Mouse (Mus musculus): ENCODE measurements around the gene Sik2. TPM values are rescaled to one million over a fixed set of nuclear protein-coding genes. Genes with fewer than 3 reads are reported as not detected.

Sik2 gene
- polyA plus RNA-seq, 1 experiment from 2014 or later = 17.7 TPM

GRCm38 (mm10) chr9:51020351-51020750 is 11.5 kb upstream of the Sik2 start:
- no peak for ATAC-seq (ENCODE audit: low FRiP score)
- Histone ChIP-seq H3K27ac (no peak overlapping the region), H3K4me3 (no peak overlapping the region), H3K27me3 (no peaks in the 10 kb centered on the region), H3K4me1 (no peaks in the 10 kb centered on the region), H3K9ac (no peak overlapping the region), H3K36me3 (no peaks in the 10 kb centered on the region), H3K9me3 (replicated peaks) (no peaks in the 10 kb centered on the region), H3K4me2 (replicated peaks) (no peak overlapping the region)
- 74% methylated on average over 3 of the region's 3 CpGs for WGBS

- no peak overlapping the region for H3K9ac ChIP-seq
- 77% methylated on average over 7 of the region's 7 CpGs for WGBS
- no peaks in the 10 kb centered on the region for H3K4me1 ChIP-seq
- no peak overlapping the region for H3K27ac ChIP-seq
- no peaks in the 10 kb centered on the region for H3K36me3 ChIP-seq
- H3K27me3 ChIP-seq = no peaks in the 10 kb centered on the region
- H3K4me3 ChIP-seq = no peak overlapping the region
- H3K4me2 ChIP-seq (replicated peaks) = no peak overlapping the region
- ATAC-seq (ENCODE audit: low FRiP score) = no peak
- H3K9me3 ChIP-seq (replicated peaks) = no peaks in the 10 kb centered on the region
Observed at GRCm38 (mm10) chr9:51019670-51020069, 10.8 kb upstream of the Sik2 start.

- WGBS = 63% methylated on average over 4 of the region's 4 CpGs
- H3K4me3 ChIP-seq = no peak overlapping the region
- H3K27ac ChIP-seq = no peak overlapping the region
- no peaks in the 10 kb centered on the region for H3K9me3 ChIP-seq (replicated peaks)
- H3K36me3 ChIP-seq = no peaks in the 10 kb centered on the region
- H3K4me2 ChIP-seq (replicated peaks) = no peak overlapping the region
- H3K27me3 ChIP-seq = no peaks in the 10 kb centered on the region
- ATAC-seq (ENCODE audit: low FRiP score) = no peak
- H3K9ac ChIP-seq = no peak overlapping the region
- no peaks in the 10 kb centered on the region for H3K4me1 ChIP-seq
Observed at GRCm38 (mm10) chr9:51015732-51016131, 6.9 kb upstream of the Sik2 start.

GRCm38 (mm10) chr9:51013644-51014043 is 4.8 kb upstream of the Sik2 start:
- H3K4me3 ChIP-seq = no peak overlapping the region
- H3K36me3 ChIP-seq = no peaks in the 10 kb centered on the region
- H3K27me3 ChIP-seq = no peaks in the 10 kb centered on the region
- ATAC-seq (ENCODE audit: low FRiP score) = no peak
- WGBS = 85% methylated on average over 1 of the region's 1 CpGs
- H3K9ac ChIP-seq = no peak overlapping the region
- no peaks in the 10 kb centered on the region for H3K4me1 ChIP-seq
- no peaks in the 10 kb centered on the region for H3K9me3 ChIP-seq (replicated peaks)
- no peak overlapping the region for H3K4me2 ChIP-seq (replicated peaks)
- H3K27ac ChIP-seq = no peak overlapping the region

DNA sequence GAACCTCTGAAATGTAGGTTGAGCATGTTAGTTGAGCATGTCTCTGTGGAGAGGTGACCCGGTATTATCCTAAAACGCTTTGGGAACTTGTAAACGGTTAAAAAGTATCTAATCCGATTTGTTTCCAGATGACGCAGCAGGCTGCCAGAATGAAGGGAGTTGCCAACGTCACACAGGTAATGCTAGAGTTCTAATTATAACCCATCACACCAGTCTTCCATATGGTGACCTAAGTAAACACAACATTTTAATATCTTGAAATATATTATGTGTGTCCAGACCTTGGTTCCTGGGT is 730 bp upstream of the Sik2 start:
- peak overlapping the region; percentile 74 for H3K4me2 ChIP-seq (replicated peaks)
- 3% methylated on average over 6 of the region's 6 CpGs for WGBS

GRCm38 (mm10) chr9:51008068-51008840 is 619 bp downstream of the Sik2 start:
- no peaks in the 10 kb centered on the region for H3K9me3 ChIP-seq (replicated peaks)
- peak; percentile 51 for ATAC-seq (ENCODE audit: low FRiP score)
- no peaks in the 10 kb centered on the region for H3K27me3 ChIP-seq
- H3K4me2 ChIP-seq (replicated peaks) = peak overlapping the region; percentile 74
- H3K4me1 ChIP-seq = no peaks in the 10 kb centered on the region
- no peaks in the 10 kb centered on the region for H3K36me3 ChIP-seq
- H3K27ac ChIP-seq = peak overlapping the region; percentile 84
- peak overlapping the region; percentile 87 for H3K9ac ChIP-seq
- under 1% methylated on average over 58 of the region's 65 CpGs for WGBS
- peak overlapping the region; percentile 84 for H3K4me3 ChIP-seq

More for the DNA sequence above, 730 bp upstream of the Sik2 start:
- Histone ChIP-seq H3K27me3 (no peaks in the 10 kb centered on the region), H3K9ac (no peak overlapping the region), H3K27ac (no peak overlapping the region), H3K36me3 (no peaks in the 10 kb centered on the region), H3K4me1 (no peaks in the 10 kb centered on the region), H3K4me3 (peak overlapping the region; percentile 84), H3K9me3 (replicated peaks) (no peaks in the 10 kb centered on the region)
- ATAC-seq (ENCODE audit: low FRiP score) = no peak; the same call in 1 of the 2 replicates

GRCm38 (mm10) chr9:51007726-51008067 is 1.2 kb downstream of the Sik2 start:
- Histone ChIP-seq H3K4me2 (replicated peaks) (peak overlapping the region; percentile 74), H3K9me3 (replicated peaks) (no peaks in the 10 kb centered on the region), H3K4me1 (no peaks in the 10 kb centered on the region), H3K36me3 (no peaks in the 10 kb centered on the region), H3K9ac (peak overlapping the region; percentile 87), H3K27ac (peak overlapping the region; percentile 84; the same call in 1 of the 2 replicates), H3K4me3 (peak overlapping the region; percentile 84), H3K27me3 (no peaks in the 10 kb centered on the region)
- WGBS = 15% methylated on average over 10 of the region's 10 CpGs
- no peak for ATAC-seq (ENCODE audit: low FRiP score)

DNA sequence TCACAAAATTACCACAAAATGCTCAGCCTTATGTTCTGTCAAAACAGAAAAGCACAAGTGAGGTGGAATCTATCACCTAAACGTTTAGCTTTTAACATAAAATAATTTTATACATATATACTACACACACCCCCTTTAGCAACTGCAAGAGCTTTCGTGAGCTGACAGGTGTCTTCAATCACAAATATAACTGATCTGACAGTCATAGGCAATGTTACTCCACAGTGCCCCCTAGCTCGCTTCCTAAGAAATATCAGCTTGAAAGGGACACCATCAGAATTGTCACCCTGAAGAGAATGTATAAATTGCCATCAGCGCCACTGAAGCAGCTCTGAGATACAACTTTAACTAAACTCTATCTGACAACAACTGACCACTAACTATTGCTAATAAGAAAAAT is 2.0 kb downstream of the Sik2 start:
- H3K36me3 ChIP-seq = no peaks in the 10 kb centered on the region
- H3K4me3 ChIP-seq = no peak overlapping the region
- no peak overlapping the region for H3K27ac ChIP-seq
- no peaks in the 10 kb centered on the region for H3K4me1 ChIP-seq
- no peak for ATAC-seq (ENCODE audit: low FRiP score)
- 5% methylated on average over 4 of the region's 4 CpGs for WGBS
- no peak overlapping the region for H3K4me2 ChIP-seq (replicated peaks)
- H3K9ac ChIP-seq = no peak overlapping the region
- no peaks in the 10 kb centered on the region for H3K9me3 ChIP-seq (replicated peaks)
- H3K27me3 ChIP-seq = no peaks in the 10 kb centered on the region

GRCm38 (mm10) chr9:51004062-51004461 is 4.8 kb downstream of the Sik2 start:
- Histone ChIP-seq H3K9me3 (replicated peaks) (no peaks in the 10 kb centered on the region), H3K27ac (no peak overlapping the region), H3K4me1 (no peaks in the 10 kb centered on the region), H3K27me3 (no peaks in the 10 kb centered on the region), H3K4me3 (no peak overlapping the region), H3K9ac (no peak overlapping the region), H3K36me3 (no peaks in the 10 kb centered on the region), H3K4me2 (replicated peaks) (no peak overlapping the region)
- WGBS = 89% methylated on average over 1 of the region's 1 CpGs
- ATAC-seq (ENCODE audit: low FRiP score) = no peak

- Histone ChIP-seq H3K27me3 (no peaks in the 10 kb centered on the region), H3K9ac (no peak overlapping the region), H3K4me3 (no peak overlapping the region), H3K36me3 (no peaks in the 10 kb centered on the region), H3K9me3 (replicated peaks) (no peaks in the 10 kb centered on the region), H3K27ac (no peak overlapping the region), H3K4me2 (replicated peaks) (no peak overlapping the region), H3K4me1 (peaks cover 7% of the 10 kb centered on the region; the same call in 1 of the 2 replicates)
- no peak for ATAC-seq (ENCODE audit: low FRiP score)
Observed at GRCm38 (mm10) chr9:50986677-50987076, 22.2 kb downstream of the Sik2 start.

GRCm38 (mm10) chr9:50986123-50986522 is 22.8 kb downstream of the Sik2 start:
- Histone ChIP-seq H3K9ac (no peak overlapping the region), H3K36me3 (no peaks in the 10 kb centered on the region), H3K27ac (no peak overlapping the region), H3K4me1 (peaks cover 7% of the 10 kb centered on the region; the same call in 1 of the 2 replicates), H3K4me2 (replicated peaks) (no peak overlapping the region), H3K9me3 (replicated peaks) (no peaks in the 10 kb centered on the region), H3K4me3 (no peak overlapping the region), H3K27me3 (no peaks in the 10 kb centered on the region)
- WGBS = 9% methylated on average over 8 of the region's 8 CpGs
- ATAC-seq (ENCODE audit: low FRiP score) = no peak

DNA sequence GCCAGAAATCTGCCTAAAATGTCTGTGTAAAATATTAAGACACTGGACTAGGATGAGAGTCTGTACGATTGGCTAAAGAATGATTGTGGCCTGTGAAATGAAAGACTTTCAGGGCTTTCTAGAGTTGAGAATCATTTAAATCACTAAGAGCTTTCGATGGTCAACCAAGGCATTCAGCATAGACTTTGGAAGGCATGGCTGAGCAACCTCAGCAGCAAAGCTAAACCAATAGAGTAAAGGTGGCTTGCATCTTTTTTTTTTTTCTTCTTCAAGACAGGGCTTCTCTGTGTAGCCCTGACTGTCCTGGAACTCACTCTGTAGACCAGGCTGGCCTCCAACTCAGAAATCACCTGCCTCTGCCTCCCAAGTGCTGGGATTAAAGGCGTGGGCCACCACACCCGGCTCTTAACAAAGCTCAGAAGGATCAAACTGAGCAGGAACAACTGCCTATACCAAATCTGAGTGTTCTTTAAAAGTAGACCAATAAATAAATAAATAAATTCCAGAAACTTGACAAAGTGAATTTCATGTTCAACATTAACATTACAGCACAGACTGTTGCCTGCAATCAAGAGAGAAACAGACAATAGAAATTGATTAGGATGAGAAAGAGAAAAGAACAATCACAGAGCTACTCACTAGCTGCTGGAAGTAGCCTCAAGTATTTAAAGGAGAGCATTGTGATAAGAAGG is 27.2 kb downstream of the Sik2 start:
- Histone ChIP-seq H3K4me3 (no peak overlapping the region), H3K4me1 (peaks cover 4% of the 10 kb centered on the region), H3K4me2 (replicated peaks) (no peak overlapping the region), H3K27me3 (no peaks in the 10 kb centered on the region), H3K9me3 (replicated peaks) (no peaks in the 10 kb centered on the region), H3K27ac (no peak overlapping the region), H3K9ac (no peak overlapping the region), H3K36me3 (no peaks in the 10 kb centered on the region)
- whole genome bisulfite sequencing = 94% methylated on average over 4 of the region's 4 CpGs
- ATAC-seq (ENCODE audit: low FRiP score) = no peak

DNA sequence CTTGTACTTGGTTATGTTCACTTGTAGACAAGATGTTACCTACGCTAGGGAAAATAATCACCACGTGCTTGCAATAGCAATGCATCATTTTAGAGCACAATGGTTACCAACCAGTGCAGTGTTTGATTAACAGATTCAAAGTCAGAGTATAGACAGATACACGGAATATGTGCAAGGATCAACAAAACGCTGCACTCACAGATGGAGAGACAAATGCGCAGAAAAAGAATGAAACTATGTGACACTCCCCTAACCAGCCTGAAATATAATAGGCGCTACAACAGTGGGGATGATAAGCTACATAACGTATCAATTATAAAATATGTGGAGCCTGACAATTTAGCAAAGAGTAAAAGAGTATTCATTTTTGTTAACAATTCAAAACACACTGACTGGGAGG is 34.2 kb downstream of the Sik2 start:
- no peak overlapping the region for H3K27ac ChIP-seq
- ATAC-seq (ENCODE audit: low FRiP score) = no peak
- peaks cover 4% of the 10 kb centered on the region; the same call in 1 of the 2 replicates for H3K4me1 ChIP-seq
- no peak overlapping the region for H3K9ac ChIP-seq
- H3K27me3 ChIP-seq = no peaks in the 10 kb centered on the region
- H3K9me3 ChIP-seq (replicated peaks) = no peaks in the 10 kb centered on the region
- no peak overlapping the region for H3K4me2 ChIP-seq (replicated peaks)
- no peaks in the 10 kb centered on the region for H3K36me3 ChIP-seq
- no peak overlapping the region for H3K4me3 ChIP-seq
- WGBS = 87% methylated on average over 7 of the region's 7 CpGs
